Mouse (Mus musculus) left cerebral cortex, postnatal 4 days (tissue): ENCODE data around the gene Cpb1. TPM values are rescaled to one million over a fixed set of nuclear protein-coding genes. Genes with fewer than 3 reads are reported as not detected.

ENCODE experiments used
- DNase-seq: peaks from one replicate; pipeline ENCODE4 v3.0.0-alpha.2; 2022
- intact Hi-C: fragments of 180-260 bp; cut with DNase I; formaldehyde crosslinking; loops from one replicate; pipeline ENCODE4 v1.15.1; 2025
- total RNA-seq, 2 experiments: library from RNA; stranded (reverse); gene quantifications; 2 replicates each; pipeline ENCODE4 v1.2.3; 2021

Cpb1 gene
- total RNA-seq: under 1 TPM; 0.14 to 0.34 TPM

DNA sequence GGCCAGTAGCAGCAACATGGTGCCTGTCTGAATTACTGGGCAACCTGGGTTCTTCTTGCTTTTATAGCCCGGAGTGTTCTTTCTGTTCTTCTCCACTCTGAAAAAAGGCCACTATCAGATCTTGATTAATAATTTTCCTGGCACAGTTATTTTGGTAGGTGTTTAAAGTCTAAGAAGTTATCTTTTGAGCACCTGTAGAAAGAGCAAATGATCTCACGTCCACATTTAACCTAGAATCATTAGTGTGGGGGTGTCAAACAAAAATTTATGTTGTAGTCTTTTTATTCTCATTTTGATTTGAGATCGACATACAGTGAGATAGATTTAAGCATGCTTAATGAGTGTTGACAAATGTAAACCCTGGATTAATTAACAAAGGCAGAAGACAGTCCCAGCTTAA is at the start of gene Cpb1:
Gene Cpb1 (minus strand): TSS at position 101 of the 400 bp plus-strand sequence.
- intact Hi-C loops: no loop called here
- DNase-seq: no peak

DNA sequence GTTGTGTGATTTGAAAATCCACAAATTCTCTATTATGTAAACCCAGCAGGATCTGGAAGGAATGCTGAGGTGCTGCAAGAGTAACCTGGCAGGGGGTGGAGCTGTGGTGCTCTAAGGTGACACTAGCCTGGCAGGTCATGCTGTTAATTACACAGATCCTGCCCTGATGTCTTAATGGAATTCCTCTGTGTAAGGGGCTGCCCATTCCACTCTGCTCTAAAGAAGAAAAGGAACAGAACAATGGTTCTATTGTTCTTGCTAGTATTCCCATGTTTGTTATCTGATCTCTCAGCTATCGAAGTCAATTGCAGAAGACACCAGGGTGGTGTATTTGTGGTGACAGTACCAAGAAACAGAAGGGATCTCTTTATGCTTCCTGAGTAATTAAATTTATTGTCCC is 41.7 kb upstream of the Cpb1 start:
- DNase-seq: no peak
- intact Hi-C loops: no loop called here

DNA sequence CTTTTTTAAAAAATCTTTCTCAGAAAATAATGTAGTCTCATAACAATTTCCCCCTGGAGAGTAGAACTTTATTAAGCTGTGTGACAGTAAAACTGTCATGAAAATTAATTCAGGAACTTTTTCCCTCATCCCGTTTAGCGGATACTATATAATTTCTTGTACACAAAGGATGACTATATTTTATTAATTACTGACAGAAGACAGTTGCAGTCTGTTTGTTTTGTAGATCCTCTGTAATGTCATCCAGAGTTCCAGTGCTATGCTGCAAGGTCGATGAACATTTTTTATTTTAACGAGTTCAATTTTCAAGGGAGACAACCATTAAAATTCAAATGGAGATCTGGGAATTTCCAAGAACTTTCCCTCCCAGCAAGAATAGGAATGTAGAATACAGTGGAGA is 33.6 kb upstream of the Cpb1 start:
- intact Hi-C loops: no loop called here
- no peak for DNase-seq

DNA sequence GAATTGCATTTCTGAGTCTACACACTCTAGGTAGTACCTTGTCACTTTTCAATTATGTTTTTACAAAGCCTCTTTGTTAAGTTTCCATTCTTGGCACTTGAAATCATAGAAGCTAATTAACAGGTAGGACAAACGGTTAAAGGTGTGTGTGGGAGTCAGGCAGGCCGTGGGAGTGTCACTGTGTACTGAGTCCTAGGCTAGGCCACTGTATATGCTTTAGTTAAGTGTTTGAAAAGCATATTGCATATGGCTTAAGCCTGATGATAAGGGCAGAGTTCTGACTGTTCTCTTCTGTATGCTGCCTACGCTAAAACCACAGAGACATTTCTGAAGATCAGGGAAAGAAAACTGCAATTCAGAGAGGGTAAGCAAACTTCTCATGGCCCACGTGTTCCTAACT is 31.7 kb upstream of the Cpb1 start:
- intact Hi-C loops: no loop called here
- no peak for DNase-seq

DNA sequence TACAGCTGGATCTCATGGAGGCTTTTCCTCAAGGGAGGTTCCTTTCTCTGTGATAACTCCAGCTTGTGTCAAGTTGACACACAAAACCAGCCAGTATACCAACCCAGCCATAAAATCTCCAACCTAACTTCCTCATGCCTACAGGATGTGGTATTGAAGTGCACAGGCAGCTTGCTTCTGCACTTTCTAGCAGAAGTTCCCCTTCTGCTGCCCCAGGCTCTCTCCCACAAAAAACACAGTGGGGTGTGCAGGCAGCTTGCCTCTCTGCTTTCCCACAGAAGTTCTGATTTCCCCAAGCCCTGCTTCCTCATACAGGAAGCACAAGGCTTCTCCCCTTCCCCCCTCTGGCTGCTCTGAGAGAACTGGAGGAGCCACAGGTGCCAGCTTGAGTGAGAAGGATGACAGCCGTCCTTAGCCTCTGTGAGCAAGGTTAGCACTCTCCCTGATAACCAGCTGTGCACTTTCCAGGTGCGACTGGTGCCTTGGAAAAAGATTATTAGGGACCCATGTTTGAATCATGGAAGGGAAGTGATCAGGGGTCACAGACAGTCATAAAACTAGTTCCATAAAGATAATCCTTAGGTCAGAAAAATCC is 29.3 kb upstream of the Cpb1 start:
- intact Hi-C loops: no loop called here
- no peak for DNase-seq

DNA sequence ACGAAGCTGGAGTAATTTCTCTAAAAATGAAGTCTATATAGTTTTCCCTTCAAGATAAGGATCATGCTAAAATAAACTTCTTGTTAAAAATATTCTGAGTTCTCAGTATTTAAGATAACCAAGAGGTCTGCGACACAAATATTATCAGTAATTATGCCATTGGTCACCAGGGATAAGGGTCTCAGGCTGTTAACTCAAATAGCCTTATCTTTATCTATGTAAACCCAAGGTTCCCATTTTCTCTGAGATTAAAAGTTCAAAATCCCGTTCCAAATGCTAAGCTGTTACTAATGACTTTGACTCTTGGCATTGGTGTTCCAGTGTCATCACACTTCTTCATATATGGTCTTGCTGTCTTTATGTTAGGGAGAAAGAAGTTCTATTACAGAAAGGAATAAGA is 20.0 kb upstream of the Cpb1 start:
- DNase-seq: no peak

DNA sequence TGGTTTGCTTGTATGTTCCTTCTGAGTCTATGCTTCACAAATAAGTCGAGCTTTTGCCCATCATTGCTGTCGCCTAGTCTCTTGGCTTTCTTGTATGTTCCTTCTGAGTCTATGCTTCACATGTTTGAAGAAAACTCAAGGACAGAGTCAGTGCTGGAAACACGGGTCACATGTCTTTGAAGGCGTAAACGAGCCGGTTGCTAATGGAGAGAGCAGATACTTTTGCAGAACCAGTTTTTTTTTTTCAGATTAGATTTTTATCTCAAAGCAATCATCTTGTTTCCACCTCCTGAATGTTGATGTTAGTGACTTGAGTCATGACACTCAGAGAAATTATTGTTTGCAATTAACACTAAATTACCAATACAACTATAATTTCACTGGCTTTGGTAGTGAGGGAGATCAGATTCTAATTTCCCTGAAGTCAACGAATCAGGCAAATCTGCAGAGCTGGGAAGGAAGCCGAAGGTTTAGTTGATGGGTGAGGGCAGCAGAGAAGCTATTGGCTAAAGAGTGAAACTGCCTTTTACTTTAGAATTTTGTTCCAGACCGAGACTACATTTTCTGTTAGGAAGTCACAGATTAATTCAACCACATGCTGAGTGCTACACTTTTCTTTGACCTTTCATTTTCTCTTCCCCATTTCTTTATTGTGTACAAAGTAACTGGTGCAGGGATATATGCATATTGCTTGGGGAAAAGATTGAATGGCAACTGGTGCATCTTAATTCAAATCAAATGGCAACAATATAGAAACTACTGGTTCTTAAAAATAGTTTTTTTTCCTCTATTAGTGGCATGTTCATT is 19.2 kb upstream of the Cpb1 start:
- intact Hi-C loops: no loop called here
- no peak for DNase-seq

More for the DNA sequence above, 20.0 kb upstream of the Cpb1 start:
- intact Hi-C loops: no loop called here

DNA sequence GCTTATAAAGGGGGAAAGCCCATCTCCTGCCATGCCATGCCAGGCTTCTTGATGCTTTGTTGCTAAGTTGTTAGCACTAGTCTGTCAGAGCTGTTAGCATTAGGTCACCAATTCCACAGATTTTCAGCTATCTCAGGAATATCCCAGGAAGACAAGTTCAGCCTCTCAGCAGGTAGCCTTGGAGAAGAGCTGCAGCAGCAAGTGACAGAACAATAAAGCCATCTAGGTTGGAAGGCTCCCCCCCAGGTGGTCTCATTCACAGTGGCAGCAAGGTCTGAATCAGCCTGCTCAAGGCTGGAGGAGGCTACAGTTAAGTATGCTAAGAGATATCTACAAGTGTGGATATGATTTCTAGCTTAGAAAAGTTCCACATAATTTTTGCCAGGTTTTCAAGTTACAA is 15.8 kb upstream of the Cpb1 start:
- no peak for DNase-seq

DNA sequence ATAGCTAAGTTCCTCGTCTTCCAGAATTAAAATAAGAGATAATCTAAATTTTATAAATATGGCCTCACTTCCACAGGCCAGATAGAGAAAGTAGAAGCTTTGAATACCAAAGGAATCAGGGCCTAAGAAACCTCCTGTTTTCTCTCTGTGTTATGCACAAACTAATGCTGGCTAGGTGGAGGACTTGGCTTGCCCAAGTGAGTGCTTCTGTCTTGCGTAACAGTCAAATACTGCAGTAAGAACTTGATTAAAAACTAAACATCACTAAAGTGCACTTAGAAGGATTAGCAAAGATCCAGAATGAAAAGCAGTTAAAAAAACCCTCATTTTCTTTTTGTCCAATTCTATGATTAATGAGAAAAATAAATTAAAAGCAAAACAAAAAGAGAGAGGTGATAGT is 13.2 kb upstream of the Cpb1 start:
- intact Hi-C loops: no loop called here
- DNase-seq: no peak

More for the DNA sequence above, 15.8 kb upstream of the Cpb1 start:
- intact Hi-C loops: no loop called here

DNA sequence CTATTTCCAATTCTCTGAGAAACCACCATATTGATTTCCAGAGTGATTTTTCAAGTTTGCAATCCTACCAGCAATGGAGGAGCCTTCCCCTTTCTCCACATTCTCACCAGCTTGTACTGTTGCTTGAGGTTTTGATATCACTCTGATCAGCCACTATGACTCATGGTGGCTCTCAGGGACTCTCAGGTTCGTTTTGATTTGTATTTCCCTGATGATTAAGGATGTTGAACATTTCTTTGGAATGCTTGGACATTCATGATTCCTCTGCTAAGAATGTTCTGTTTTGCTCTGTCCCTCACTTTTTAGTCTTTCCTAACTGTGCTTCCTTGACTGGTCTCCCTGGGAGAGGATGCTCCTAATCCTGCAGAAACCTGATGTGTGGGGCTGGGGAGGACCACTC is 6.3 kb upstream of the Cpb1 start:
- no peak for DNase-seq
- intact Hi-C loops: no loop called here

DNA sequence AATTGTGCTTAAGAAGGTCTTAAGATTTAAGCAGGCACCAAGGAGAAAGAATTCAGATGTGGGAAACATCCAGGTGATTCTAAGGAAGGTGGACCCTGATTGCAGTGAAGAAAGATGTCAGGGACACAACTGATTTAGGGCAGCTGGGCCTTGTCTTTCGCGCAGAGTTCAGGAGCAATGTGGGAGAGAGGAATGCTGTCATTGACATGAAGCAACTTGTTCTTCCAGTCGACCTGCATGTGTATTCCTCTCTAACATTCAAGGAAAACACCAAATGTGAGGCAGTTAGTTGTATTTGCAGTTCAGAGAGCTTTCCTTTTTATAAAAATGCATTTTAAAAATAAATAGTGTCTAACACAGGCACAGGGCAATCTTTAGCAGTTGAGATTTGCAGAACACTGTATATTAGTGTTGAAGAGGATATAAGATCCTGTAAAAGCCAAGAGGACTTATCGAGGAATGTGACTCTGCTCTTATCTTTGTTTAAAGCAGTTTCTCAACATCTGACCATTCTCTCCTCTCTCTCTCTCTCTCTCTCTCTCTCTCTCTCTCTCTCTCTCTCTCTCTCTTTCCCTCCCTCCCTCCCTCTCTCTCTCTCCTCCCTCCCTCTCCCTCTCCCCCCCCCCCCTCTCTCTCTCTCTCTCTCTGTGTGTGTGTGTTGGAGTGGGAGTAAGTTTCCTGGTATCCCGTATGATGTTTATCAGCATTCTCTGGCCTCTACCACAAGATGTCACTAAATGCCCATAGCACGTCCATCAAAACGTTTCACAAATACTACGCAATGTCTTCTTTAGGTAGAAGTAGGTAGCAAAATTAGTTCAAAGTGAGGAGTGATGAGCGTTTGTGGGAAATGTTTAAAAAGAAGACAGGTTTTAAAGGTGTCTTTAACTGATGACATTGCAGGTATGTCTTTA is 20.7 kb downstream of the Cpb1 start:
- intact Hi-C loops: no loop called here
- no peak for DNase-seq

DNA sequence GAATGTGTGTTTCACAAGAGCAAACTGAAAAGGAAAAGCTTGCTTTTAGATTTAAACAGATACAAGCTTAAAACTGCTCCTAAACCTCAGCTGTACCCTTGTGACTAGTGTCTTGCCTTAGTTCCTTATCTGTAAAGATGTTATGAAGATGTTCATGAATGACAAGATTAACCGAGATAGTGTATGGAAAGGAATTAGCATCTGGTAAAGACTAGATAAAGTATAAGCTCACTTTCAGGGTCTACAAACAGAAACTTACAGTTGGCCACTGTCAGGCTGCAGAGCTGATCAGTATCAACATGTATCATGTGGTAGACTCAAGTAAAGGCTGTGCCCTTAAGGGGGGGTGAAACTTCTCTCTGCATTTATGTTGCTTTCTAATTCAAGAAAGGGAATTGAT is 31.6 kb downstream of the Cpb1 start:
- no peak for DNase-seq

DNA sequence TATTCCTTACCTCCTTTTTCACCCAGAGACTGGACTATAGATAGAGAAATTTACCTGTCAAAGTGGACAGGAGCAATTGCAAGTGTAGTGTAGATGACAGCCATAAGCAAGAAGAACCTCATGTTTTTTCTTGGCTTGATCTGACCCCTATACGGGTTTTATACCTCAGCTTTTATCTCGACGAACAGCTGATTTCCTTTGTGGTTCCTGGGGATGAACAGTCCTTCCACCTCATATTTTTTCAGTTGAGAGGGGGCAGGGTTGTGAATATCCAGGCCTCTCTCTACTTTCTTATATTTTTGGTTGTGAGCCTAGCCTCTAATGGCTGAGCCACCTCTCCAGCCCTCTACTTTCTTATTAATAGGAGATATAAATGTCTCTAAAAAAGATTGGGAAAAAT is 33.5 kb downstream of the Cpb1 start, which contains the start of gene Cpa3:
Gene Cpa3 (minus strand): TSS at position 132 of the 400 bp plus-strand sequence.
- no peak for DNase-seq
- intact Hi-C loops: no loop called here

More for the DNA sequence above, 31.6 kb downstream of the Cpb1 start:
- intact Hi-C loops: no loop called here

DNA sequence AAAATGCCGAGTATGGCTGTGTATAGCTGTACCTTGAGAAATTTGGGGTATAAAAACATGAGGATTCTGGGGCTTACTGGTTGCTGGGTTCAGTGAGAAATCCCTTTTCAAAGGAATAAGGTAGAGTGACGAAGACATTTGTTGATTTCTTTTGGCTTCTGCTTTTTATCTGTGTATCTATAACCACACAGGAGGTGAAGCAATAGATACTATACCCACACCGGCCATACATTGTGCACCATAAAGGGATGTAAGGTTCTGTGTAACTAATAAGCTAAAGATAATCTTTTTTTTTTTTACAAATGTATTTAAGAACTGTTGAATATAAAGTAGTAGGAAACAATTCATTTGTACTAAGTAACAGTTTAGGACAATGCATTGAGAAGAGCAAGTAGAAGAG is 35.8 kb downstream of the Cpb1 start:
- intact Hi-C loops: no loop called here
- no peak for DNase-seq

DNA sequence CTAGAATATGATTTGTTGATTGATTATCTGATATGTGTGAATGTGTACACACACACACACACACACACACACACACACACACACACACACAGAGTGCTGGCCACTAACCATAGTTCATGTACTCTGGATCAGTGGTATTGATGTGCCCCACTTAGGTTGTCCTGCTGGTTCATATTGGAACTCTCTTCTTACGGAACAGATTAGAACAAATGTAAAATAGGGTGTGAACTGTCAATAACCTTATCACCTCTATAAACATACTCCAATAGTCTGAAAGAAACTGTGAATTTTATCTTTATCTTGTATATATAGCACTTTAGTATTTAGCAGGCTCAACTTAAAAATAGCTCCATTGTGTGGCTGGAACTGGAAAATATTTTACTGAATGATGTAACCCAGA is 38.6 kb downstream of the Cpb1 start:
- intact Hi-C loops: no loop called here

DNA sequence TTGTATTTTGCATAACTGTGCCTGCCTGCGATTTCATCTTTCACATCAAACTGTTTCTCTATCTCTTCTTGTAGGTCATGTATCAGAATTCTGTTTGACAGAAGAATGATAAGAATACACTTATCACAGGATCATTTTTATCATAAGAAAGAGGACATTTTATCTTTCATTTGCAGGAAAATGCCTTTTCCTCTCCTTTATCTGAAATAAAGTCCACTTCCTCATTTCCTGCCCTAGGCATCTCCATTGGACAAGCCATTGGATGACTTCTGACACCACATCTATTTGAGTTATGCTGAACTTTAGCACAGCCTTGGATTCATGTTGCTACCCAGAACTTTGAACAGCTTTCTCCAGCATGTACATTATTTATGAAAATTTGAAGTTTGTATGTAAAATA is 46.5 kb downstream of the Cpb1 start:
- DNase-seq: no peak
- intact Hi-C loops: no loop called here

More for the DNA sequence above, 38.6 kb downstream of the Cpb1 start:
- no peak for DNase-seq

DNA sequence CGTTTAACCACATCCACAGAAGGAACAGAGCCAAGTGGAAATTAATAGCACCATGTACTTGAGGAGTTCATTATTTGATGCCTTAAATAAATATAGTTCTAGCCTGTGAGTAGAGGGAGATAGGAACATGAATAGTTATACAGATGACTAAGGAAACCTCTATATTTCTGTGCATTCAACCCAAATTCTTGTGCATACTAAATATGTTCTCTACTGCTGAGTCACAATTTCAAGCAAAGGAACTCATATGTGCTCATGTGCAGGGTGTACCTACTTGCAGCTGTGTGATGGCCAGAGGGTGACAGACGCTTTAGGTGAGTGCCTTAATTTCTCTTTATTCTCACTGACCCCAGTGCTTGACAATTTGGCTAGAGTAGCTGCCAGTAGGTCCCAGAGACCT is 50.1 kb downstream of the Cpb1 start:
- intact Hi-C loops: no loop called here
- no peak for DNase-seq

DNA sequence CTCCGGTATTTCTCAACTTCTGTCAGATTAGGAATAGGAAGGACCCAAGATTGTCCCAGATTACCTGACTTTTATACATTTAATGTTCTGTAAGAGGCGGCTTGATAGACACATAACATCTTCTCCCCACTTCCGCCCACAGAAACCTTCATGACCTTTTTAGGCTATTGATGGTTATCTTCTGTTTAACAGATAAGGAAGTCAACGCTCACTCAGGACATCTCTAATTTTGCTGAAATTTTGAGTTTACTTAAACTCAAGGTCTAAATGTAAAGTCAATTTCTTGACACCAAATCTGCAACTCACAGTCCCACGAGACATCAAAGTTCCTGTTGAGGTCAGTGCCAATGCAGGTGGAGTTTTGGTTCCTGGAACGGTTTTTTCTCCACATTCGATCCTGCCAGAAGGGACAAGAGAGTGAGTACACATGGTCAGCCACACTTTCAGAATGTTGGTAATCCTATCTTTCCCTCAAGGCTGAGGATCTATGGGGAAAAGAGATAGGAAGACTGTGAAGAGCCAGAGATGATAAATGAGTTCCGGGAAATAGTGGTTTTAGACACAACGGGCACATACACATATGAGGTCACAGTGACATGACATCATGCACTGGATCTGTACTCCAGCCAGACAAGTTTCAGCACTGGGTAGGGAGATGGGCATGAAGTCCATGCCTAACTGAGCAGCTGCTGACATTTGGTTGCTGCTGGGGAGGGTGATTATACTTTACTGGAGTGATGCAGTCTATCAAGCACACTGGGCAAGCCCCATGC is 52.4 kb downstream of the Cpb1 start:
- no peak for DNase-seq
- intact Hi-C loops: no loop called here

DNA sequence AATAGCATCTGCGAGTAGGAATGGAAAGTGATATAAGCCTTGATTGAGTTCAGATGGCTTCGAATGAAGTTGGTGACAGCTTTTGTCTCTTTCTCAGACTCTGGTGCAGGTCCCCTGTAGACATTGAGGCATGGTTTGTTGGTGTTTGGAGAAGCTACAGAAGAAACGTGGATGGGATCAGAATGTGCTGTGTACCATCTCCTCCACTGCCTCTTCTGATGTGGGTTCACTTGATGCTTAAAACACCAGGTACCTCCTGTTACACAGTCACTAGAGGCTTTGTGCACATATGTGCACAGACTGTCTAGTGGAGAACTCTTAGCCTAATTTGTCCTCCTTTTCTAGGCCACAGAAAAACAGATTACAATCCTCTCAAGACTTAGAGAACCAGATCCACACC is 53.4 kb downstream of the Cpb1 start:
- DNase-seq: no peak
- intact Hi-C loops: no loop called here

DNA sequence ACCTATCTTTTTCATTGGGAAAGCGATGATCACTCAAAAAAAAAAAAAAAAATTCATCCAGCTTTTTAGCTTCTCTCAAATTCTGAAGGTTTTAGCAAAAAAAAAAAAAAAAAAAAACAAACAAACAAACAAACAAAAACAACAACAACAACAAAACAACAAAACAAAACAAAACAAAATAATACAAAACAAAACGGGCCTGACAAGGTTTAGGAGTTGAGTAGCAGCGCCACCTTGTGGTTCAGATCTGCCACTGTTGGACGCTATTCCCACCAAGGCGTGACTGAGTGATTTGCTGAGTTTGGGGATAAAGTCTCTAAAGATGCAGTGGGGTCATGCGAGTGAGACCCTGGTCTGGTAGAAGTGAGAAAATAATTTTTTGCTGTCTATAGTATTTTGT is 76.7 kb downstream of the Cpb1 start:
- DNase-seq: peak; percentile 53
- intact Hi-C loops: loop anchor here (5.0 kb wide), 1 partner anchor 297 kb away; no protein-coding TSS in a partner anchor
